Mouse (Mus musculus) cerebellum, adult 2 months (tissue): ENCODE data around the gene Rcn2.
"Not testable (repeated sequence)": the region's sequence is repeated elsewhere in the genome, so short reads cannot be mapped to it uniquely, and the experiment has no call there.

Source experiments
- CTCF ChIP-seq: fragments of 200-500 bp; IDR thresholded peaks from 2 replicates; pipeline ENCODE4 v1.5.1; 2011; ENCODE audit warnings: low read depth, mild to moderate bottlenecking, control low read depth, low read length, moderate library complexity, borderline replicate concordance; ENCODE audit not compliant: insufficient read depth
- POLR2A ChIP-seq: fragments of 200-500 bp; IDR thresholded peaks from 2 replicates; pipeline ENCODE4 v1.6.1; 2011; ENCODE audit warnings: low read length, control low read depth, borderline replicate concordance; ENCODE audit not compliant: insufficient read depth

- TF ChIP-seq POLR2A, CTCF: not testable (repeated sequence)
Measured at GRCm38 (mm10) chr9:56004679-56005078, 37.0 kb upstream of the Rcn2 start.
